Mouse (Mus musculus): ENCODE results near the gene Dgcr2. TPM values are rescaled to one million over a fixed set of nuclear protein-coding genes. Genes with fewer than 3 reads are reported as not detected.

Dgcr2 gene
- 14.2 TPM for polyA plus RNA-seq (2015; fragmentation: Illumina TruSeq; extraction: RNeasy Lipid Tissue Mini Kit (QIAGEN cat#74804); ENCODE audit: insufficient read depth, low read depth, low replicate concordance)

DNA sequence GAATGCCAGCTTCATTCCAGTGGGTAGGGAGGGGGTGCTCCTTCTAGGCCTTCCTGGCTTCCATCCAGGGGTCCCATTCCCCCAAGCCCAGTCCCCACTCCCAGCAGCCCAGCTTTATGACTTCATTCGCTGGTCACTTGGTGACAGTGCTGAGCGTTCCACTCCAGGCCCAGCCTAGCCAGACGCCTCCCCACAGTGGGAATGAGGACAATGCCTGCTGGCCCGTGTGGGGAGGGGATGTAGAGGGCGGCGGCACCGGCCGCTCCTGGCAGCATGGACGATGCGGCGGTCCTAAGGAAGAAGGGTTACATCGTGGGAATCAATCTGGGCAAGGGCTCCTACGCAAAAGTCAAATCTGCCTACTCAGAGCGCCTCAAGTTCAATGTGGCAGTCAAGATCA is at the start of gene Dgcr2, which contains the start of gene Tssk2:
Dgcr2 (minus strand) TSS at position 101 of the 400 bp plus-strand sequence.
Tssk2 (plus strand) TSS at position 176 of the 400 bp plus-strand sequence.

DNA sequence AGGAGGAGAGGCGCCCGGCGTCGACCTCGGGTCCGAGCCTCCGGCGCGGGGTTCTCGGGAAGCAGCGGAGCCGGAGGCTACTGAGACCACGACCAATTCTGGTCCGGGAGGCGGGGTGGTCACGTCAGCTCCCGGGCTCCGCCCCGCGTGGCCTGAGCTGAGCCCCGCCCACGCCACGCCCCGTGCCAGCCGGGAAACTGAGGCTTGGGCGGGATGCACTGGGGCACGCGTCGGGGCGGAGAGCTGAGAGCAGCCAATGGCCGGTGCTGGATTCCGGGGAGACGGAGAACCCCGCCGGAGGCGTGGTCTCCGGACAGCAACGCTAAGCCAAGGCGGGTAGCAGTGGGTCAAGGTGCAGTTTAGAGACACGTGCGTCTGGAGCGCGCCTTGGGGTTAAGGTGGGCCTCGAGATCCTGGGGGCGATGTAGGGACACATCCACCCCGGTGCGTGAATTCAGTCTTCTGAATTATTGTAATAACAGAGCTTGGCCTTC is 29.8 kb upstream of the Dgcr2 start, which contains the start of gene Slc25a1:
Slc25a1 (minus strand) TSS at position 133 of the 494 bp plus-strand sequence.

DNA sequence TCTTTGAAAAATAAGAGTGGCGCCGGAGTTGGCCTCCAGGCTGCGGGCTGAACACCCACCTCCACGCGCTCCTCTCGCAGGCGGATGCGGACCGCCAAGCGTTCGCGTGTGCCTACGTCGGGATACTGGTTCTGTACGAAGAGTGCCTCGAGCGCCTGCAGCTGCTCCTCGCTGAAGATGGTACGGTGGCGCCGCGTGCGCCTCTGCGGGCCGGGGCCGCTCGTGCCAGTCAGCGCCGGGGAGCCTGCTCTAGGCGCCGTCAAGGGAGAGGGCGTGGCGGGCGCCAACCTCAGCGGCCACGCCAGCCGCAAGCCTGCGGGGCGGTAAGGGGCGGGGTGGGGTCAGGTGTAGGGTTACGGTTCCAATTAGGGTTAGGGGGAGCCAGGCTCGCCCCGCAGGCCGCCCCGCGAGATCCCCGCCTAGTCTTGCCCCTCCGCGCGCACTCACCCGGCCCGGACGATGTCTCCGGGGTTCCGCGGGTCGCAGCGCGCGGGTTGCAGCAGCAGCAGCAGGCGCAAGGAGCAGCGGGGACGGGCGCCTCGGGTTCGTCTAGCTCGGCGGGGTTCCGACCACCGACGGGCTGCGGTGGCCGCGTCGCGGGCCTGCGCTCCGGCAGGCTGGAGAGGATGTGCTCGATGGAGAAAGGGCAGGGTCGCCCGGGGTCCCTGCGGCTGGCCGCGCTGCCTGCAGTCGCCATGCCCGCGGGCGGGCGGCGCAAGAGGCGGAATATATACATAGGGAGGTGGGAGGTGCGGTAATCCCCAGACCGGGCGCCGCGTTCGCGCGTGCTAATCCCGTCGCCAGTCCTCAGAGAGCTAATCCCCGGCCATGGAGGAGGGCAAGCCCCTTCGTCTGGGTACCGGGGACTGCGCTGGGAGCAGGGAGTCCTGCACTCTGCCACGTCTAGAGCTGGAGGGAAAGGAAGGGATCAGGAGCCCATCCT is 16.2 kb upstream of the Dgcr2 start, which contains the start of gene Gsc2:
Gsc2 (minus strand) TSS at position 753 of the 943 bp plus-strand sequence.

DNA sequence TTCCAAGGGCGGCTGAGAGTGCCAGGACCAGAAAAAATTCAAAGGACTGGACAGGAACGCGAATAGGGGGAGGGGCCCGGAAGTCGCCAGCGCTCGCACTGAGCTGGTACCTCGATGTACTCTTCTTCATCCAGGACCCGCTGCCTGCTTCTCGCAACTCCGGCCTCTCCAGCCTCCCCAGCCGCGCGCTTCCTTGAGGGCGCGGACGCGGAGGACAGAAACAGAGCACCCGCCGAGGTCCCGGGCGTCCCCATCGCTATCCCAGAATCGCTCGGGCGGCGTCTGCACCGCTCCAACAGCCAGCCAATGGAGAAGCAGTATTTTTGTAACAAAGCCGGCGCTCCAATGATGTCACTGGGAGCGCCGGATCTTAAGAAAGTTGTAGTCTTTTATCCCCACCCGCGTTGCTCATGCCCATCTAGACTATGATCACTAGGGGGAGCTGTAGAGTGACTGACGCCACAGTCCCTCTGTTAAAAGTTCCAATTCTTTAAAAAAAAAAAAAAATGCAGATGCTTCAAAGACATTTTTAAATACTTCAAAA is 12.8 kb upstream of the Dgcr2 start, which contains the start of gene Ess2:
Ess2 (minus strand) TSS at position 297 of the 544 bp plus-strand sequence.

DNA sequence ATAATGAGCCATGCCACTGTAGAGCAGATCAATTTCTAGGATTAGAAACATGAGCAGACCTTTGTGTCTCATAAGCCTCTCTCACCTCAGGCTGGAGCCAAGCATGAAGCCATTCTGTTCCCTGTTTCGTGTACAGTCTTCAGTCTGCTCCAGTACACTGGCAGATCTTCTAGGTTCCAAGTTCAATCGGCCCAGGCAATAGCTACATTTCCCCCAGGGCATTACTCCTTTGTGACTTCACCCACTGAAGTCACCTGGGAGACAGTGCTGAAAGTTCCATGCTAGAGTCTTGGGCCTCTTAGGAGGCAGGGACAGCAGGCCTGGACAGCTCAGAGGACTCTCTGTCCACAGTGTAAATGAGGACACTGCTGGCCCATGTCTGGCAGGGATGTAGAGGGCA is 4.4 kb downstream of the Dgcr2 start, which contains the start of gene Tssk1:
Tssk1 (plus strand) TSS at position 301 of the 400 bp plus-strand sequence.

DNA sequence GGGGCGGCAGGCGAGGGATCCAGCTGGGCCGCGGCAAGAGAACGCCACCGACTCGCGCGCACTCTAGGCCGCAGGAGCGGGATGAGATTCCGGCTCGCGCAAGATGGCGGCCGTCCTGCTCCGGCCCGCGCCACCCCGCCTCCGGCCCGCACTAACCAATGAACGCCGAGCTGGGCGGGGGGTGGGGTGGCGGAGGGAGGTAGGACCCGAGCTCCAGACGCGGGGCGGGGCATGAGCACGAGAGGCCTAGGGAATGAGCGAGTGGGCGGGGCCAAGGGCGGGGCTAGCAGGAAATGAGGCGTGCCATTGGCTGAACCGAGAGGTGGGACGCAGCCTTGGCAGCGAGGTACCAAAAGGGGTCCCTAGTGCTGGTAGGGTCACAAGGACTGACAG is 6.8 kb downstream of the Dgcr2 start, which contains the start of gene Gm20518:
Gm20518 (minus strand) TSS at position 105 of the 393 bp plus-strand sequence.

DNA sequence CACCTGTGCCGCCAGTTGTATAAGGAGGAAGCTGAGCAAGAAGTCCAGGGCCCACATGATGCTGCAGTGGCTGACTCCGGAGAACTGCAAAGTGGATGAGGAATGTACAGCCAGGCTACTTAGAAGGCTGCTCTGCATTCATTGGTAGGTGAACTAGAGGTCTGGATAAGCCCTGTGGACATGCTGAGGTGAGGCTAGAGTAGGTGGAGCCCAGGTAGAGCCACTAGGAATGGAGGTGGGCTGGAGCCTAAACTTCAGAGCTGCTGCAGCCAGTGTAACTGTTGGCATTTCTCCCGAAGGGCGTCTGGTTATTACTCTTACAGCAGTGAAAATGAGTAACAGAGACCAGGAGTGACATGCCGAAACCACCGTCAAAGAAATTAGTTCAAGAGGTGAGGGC is 60.3 kb downstream of the Dgcr2 start, which contains the start of gene Car15:
Car15 (minus strand) TSS at position 314 of the 400 bp plus-strand sequence.

DNA sequence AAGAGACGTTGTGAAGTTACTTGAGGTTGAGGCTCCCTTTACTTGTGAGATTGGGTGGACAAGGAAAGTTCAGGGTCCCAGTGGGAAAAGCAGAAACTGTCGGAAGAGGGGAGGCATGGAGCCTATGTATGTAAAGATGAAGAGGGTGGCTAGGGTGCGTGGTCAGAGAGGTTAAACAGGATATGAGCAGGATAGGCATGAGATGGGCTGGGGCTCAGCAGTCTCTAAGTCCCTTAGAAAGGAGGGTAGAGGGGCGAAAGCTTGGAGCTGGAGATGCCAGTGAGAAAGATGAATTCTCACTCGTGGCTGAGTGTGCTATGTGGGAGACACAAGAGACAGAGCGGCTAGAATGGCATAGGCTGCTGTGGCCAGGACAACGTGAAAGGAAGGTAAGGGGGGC is 65.5 kb downstream of the Dgcr2 start, which contains the start of gene B830017H08Rik:
B830017H08Rik (plus strand) TSS at position 301 of the 400 bp plus-strand sequence.

DNA sequence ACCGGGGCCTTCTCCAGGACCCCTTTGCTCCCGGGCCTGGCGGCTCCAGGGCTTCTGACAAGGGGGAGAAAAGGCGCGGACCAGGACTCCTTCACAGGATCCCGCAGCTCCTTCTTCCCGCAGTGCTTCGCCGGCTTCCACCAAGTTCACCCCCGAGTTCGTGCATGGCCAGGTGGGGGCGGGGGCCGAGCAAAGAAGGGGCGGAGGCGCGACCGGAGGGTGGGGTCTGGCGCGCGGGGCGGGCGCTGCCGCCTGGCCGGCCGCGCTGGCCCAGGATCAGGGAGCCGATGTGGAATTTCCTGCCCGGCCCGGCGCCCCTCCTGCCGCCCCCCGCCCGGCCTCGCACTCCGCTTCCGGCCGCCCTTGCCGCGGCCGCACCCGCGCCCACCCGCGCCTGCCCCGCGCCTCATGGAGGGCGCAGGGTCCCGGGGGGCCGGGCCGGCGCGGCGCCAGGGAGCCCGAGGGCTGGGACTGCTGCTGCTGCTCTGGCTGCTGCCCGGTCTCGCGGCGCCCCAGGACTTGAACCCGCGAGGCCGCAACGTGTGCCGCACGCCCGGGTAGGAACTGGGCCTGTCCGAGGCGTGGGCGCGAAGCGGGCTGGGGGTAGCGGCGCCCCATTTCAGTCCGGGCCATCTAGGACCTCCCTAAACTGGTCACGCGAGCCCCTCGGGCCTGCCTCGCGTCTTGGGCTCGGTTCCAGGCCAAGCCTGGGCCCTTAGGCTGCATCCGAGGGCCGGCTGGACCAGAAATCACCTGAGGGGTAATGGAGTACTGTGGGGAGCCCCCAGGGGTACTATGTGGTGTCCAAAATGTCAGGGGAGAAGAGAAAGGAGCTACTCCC is 101.2 kb downstream of the Dgcr2 start, which contains the start of gene Scarf2:
Scarf2 (plus strand) TSS at position 312 of the 841 bp plus-strand sequence.

Other genes with a start within 250 kb of the Dgcr2 start
- 16.9 TPM for gene Med15, start 165.7 kb downstream of the Dgcr2 start, polyA plus RNA-seq (2015; fragmentation: Illumina TruSeq; extraction: RNeasy Lipid Tissue Mini Kit (QIAGEN cat#74804); ENCODE audit: insufficient read depth, low read depth, low replicate concordance)
- gene Klhl22, start 138.9 kb downstream of the Dgcr2 start, polyA plus RNA-seq (2015; fragmentation: Illumina TruSeq; extraction: RNeasy Lipid Tissue Mini Kit (QIAGEN cat#74804); ENCODE audit: insufficient read depth, low read depth, low replicate concordance): 11.5 TPM
- gene Scarf2, start 101.3 kb downstream of the Dgcr2 start, polyA plus RNA-seq (2015; fragmentation: Illumina TruSeq; extraction: RNeasy Lipid Tissue Mini Kit (QIAGEN cat#74804); ENCODE audit: insufficient read depth, low read depth, low replicate concordance): 5.3 TPM
- 4.5 TPM for gene B830017H08Rik, start 65.4 kb downstream of the Dgcr2 start, polyA plus RNA-seq (2015; fragmentation: Illumina TruSeq; extraction: RNeasy Lipid Tissue Mini Kit (QIAGEN cat#74804); ENCODE audit: insufficient read depth, low read depth, low replicate concordance)
- 17.0 TPM for gene Car15, start 60.2 kb downstream of the Dgcr2 start, polyA plus RNA-seq (2015; fragmentation: Illumina TruSeq; extraction: RNeasy Lipid Tissue Mini Kit (QIAGEN cat#74804); ENCODE audit: insufficient read depth, low read depth, low replicate concordance)
- gene Gm20518, start 6.9 kb downstream of the Dgcr2 start, polyA plus RNA-seq (2015; fragmentation: Illumina TruSeq; extraction: RNeasy Lipid Tissue Mini Kit (QIAGEN cat#74804); ENCODE audit: insufficient read depth, low read depth, low replicate concordance): 0.96 TPM
- not detected for gene Tssk1, start 4.3 kb downstream of the Dgcr2 start, polyA plus RNA-seq (2015; fragmentation: Illumina TruSeq; extraction: RNeasy Lipid Tissue Mini Kit (QIAGEN cat#74804); ENCODE audit: insufficient read depth, low read depth, low replicate concordance)
- gene Tssk2, start 75 bp upstream of the Dgcr2 start, polyA plus RNA-seq (2015; fragmentation: Illumina TruSeq; extraction: RNeasy Lipid Tissue Mini Kit (QIAGEN cat#74804); ENCODE audit: insufficient read depth, low read depth, low replicate concordance): not detected
- 8.3 TPM for gene Ess2, start 12.8 kb upstream of the Dgcr2 start, polyA plus RNA-seq (2015; fragmentation: Illumina TruSeq; extraction: RNeasy Lipid Tissue Mini Kit (QIAGEN cat#74804); ENCODE audit: insufficient read depth, low read depth, low replicate concordance)
- not detected for gene Gsc2, start 16.5 kb upstream of the Dgcr2 start, polyA plus RNA-seq (2015; fragmentation: Illumina TruSeq; extraction: RNeasy Lipid Tissue Mini Kit (QIAGEN cat#74804); ENCODE audit: insufficient read depth, low read depth, low replicate concordance)
- gene Slc25a1, start 29.7 kb upstream of the Dgcr2 start, polyA plus RNA-seq (2015; fragmentation: Illumina TruSeq; extraction: RNeasy Lipid Tissue Mini Kit (QIAGEN cat#74804); ENCODE audit: insufficient read depth, low read depth, low replicate concordance): 21.8 TPM
- not detected for gene Vpreb2, start 81.9 kb upstream of the Dgcr2 start, polyA plus RNA-seq (2015; fragmentation: Illumina TruSeq; extraction: RNeasy Lipid Tissue Mini Kit (QIAGEN cat#74804); ENCODE audit: insufficient read depth, low read depth, low replicate concordance)
- 22.8 TPM for gene Dgcr6, start 154.3 kb upstream of the Dgcr2 start, polyA plus RNA-seq (2015; fragmentation: Illumina TruSeq; extraction: RNeasy Lipid Tissue Mini Kit (QIAGEN cat#74804); ENCODE audit: insufficient read depth, low read depth, low replicate concordance)
- 19.4 TPM for gene Prodh, start 191.6 kb upstream of the Dgcr2 start, polyA plus RNA-seq (2015; fragmentation: Illumina TruSeq; extraction: RNeasy Lipid Tissue Mini Kit (QIAGEN cat#74804); ENCODE audit: insufficient read depth, low read depth, low replicate concordance)
- gene Rtn4r, start 229.1 kb upstream of the Dgcr2 start, polyA plus RNA-seq (2015; fragmentation: Illumina TruSeq; extraction: RNeasy Lipid Tissue Mini Kit (QIAGEN cat#74804); ENCODE audit: insufficient read depth, low read depth, low replicate concordance): 0.85 TPM